Mouse (Mus musculus) heart, embryonic 14.5 days (tissue): ENCODE results near the gene Izumo2. TPM values are rescaled to one million over a fixed set of nuclear protein-coding genes. Genes with fewer than 3 reads are reported as not detected.

Experiments used
- ATAC-seq: fragments of 200-750 bp; cut with Nextera tagmentation; 2 replicates; pipeline ENCODE4 v1.8.0; 2017; ENCODE audit warnings: low read depth, moderate TSS enrichment; ENCODE audit not compliant: insufficient number of reproducible peaks, insufficient read depth, low FRiP score
- H3K27ac ChIP-seq, 2 experiments: fragments of 200-500 bp in 1 of 2; fragments of 300-500 bp in 1 of 2; sonication (generic) in 1 of 2; replicated peaks in 1 of 2; 2 replicates each; pipeline ENCODE4 v1.5.1; 2012 to 2014; ENCODE audit warnings: low read depth in 2 of 2, low read length in 2 of 2, control low read depth in 1 of 2, mild to moderate bottlenecking in 1 of 2, mixed read lengths in 1 of 2; ENCODE audit not compliant: control insufficient read depth in 1 of 2, insufficient read depth in 1 of 2
- H3K27me3 ChIP-seq: fragments of 300-500 bp; sonication (generic); 2 replicates; pipeline ENCODE4 v1.6.1; 2014; ENCODE audit warnings: mild to moderate bottlenecking, low read length, control low read depth; ENCODE audit not compliant: control insufficient read depth, insufficient read depth
- H3K36me3 ChIP-seq: fragments of 300-500 bp; sonication (generic); 2 replicates; pipeline ENCODE4 v1.6.1; 2014; ENCODE audit warnings: mild to moderate bottlenecking, control low read depth, low read length, mixed read lengths; ENCODE audit not compliant: control insufficient read depth, insufficient read depth
- H3K4me1 ChIP-seq, 2 experiments: fragments of 200-500 bp in 1 of 2; fragments of 300-500 bp in 1 of 2; sonication (generic) in 1 of 2; 2 replicates each; pipeline ENCODE4 v1.6.1; 2012 to 2014; ENCODE audit warnings: low read length in 2 of 2, control low read depth in 1 of 2, mixed read lengths in 1 of 2; ENCODE audit not compliant: control insufficient read depth in 2 of 2, insufficient read depth in 2 of 2
- H3K4me2 ChIP-seq: fragments of 300-500 bp; sonication (generic); 2 replicates; pipeline ENCODE4 v1.6.1; 2014; ENCODE audit warnings: mild to moderate bottlenecking, low read length
- H3K4me3 ChIP-seq, 2 experiments: fragments of 200-500 bp in 1 of 2; fragments of 300-500 bp in 1 of 2; sonication (generic) in 1 of 2; 2 replicates each; pipeline ENCODE4 v1.5.1; 2012 to 2014; ENCODE audit warnings: low read length in 2 of 2, mild to moderate bottlenecking in 2 of 2, control low read depth in 1 of 2, low read depth in 1 of 2, moderate library complexity in 1 of 2; ENCODE audit not compliant: control insufficient read depth in 1 of 2, insufficient read depth in 1 of 2
- H3K9ac ChIP-seq: fragments of 300-500 bp; sonication (generic); 2 replicates; pipeline ENCODE4 v1.6.1; 2014; ENCODE audit warnings: mild to moderate bottlenecking, low read length
- H3K9me3 ChIP-seq: fragments of 300-500 bp; sonication (generic); 2 replicates; pipeline ENCODE4 v1.6.1; 2016; ENCODE audit warnings: low read length, control low read depth; ENCODE audit not compliant: control insufficient read depth
- WGBS: fragments of 180-500 bp; shearing (Covaris S2); extraction: QIAGEN DNeasy Blood & Tissue Kit; methylation state at CpG from one replicate; pipeline ENCODE4 v1.1.7; 2014; 5-methylcytosine and 5-hydroxymethylcytosine counted together
- polyA plus RNA-seq: library from polyadenylated mRNA; unstranded; fragments of >200 nt; fragmentation: Nextera tagmentation; extraction: Ambion mirVana; gene quantifications from 2 replicates; pipeline ENCODE4 v1.2.1, GENCODE M21; 2014

Izumo2 gene
- polyA plus RNA-seq, 1 experiment from 2014 or later = not detected

GRCm38 (mm10) chr7:44667996-44668738 lies 40.4 kb upstream of the Izumo2 start:
- WGBS = 53% methylated on average over 13 of the region's 13 CpGs
- no peak overlapping the region for H3K4me3 ChIP-seq
- H3K9ac ChIP-seq = no peak overlapping the region
- H3K4me2 ChIP-seq = no peak overlapping the region
- no peak for ATAC-seq
- H3K9me3 ChIP-seq = peaks cover 3% of the 10 kb centered on the region; the same call in 1 of the 2 replicates
- H3K36me3 ChIP-seq = no peaks in the 10 kb centered on the region
- H3K27me3 ChIP-seq = peaks cover 27% of the 10 kb centered on the region
- H3K4me1 ChIP-seq = peaks cover 0 to 5% of the 10 kb centered on the region in 2 experiments; a peak in 2 of 4 replicates
- no peak overlapping the region for H3K27ac ChIP-seq

GRCm38 (mm10) chr7:44669103-44669502 lies 39.4 kb upstream of the Izumo2 start:
- Histone ChIP-seq H3K9ac (no peak overlapping the region), H3K4me1 (peaks cover 0 to 5% of the 10 kb centered on the region in 2 experiments; a peak in 2 of 4 replicates), H3K4me3 (no peak overlapping the region), H3K27ac (no peak overlapping the region), H3K36me3 (no peaks in the 10 kb centered on the region), H3K4me2 (no peak overlapping the region), H3K9me3 (peaks cover 3% of the 10 kb centered on the region; the same call in 1 of the 2 replicates), H3K27me3 (peaks cover 27% of the 10 kb centered on the region)
- ATAC-seq = no peak
- WGBS = 18% methylated on average over 21 of the region's 21 CpGs

GRCm38 (mm10) chr7:44670803-44671202 lies 37.7 kb upstream of the Izumo2 start, which contains the start of gene Myh14:
TSS of gene Myh14 (minus strand) at chr7:44670843.
- peaks cover 0 to 5% of the 10 kb centered on the region in 2 experiments; a peak in 2 of 4 replicates for H3K4me1 ChIP-seq
- peaks cover 27% of the 10 kb centered on the region for H3K27me3 ChIP-seq
- peaks cover 7% of the 10 kb centered on the region; the same call in 1 of the 2 replicates for H3K9me3 ChIP-seq
- H3K27ac ChIP-seq = no peak within 1 kb of the TSS
- peak; percentile 84 for ATAC-seq
- no peaks in the 10 kb centered on the region for H3K36me3 ChIP-seq
- H3K9ac ChIP-seq = peak within 1 kb of the TSS; percentile 48; the same call in 1 of the 2 replicates
- WGBS = 1% methylated on average over 23 of the region's 23 CpGs
- peak within 1 kb of the TSS; percentile 12 to 28; a peak in 3 of 4 replicates for H3K4me3 ChIP-seq
- H3K4me2 ChIP-seq = peak within 1 kb of the TSS; percentile 70

GRCm38 (mm10) chr7:44672193-44672592 lies 36.3 kb upstream of the Izumo2 start:
- H3K9ac ChIP-seq = no peak overlapping the region
- no peak overlapping the region for H3K27ac ChIP-seq
- peaks cover 27% of the 10 kb centered on the region for H3K27me3 ChIP-seq
- H3K4me2 ChIP-seq = no peak overlapping the region
- H3K9me3 ChIP-seq = 0 out of 2 replicates have a peak, but pooled peaks cover 3% of the 10 kb centered on the region
- H3K4me3 ChIP-seq = no peak overlapping the region
- 67% methylated on average over 5 of the region's 5 CpGs for WGBS
- ATAC-seq = no peak
- H3K36me3 ChIP-seq = no peaks in the 10 kb centered on the region
- peaks cover 0 to 5% of the 10 kb centered on the region in 2 experiments; a peak in 2 of 4 replicates for H3K4me1 ChIP-seq

GRCm38 (mm10) chr7:44674511-44674910 lies 34.0 kb upstream of the Izumo2 start:
- Histone ChIP-seq H3K4me1 (peaks cover 0 to 5% of the 10 kb centered on the region in 2 experiments; a peak in 2 of 4 replicates), H3K9ac (no peak overlapping the region), H3K36me3 (no peaks in the 10 kb centered on the region), H3K9me3 (0 out of 2 replicates have a peak, but pooled peaks cover 3% of the 10 kb centered on the region), H3K27me3 (peaks cover 15% of the 10 kb centered on the region), H3K4me2 (no peak overlapping the region), H3K27ac (no peak overlapping the region), H3K4me3 (no peak overlapping the region)
- 66% methylated on average over 4 of the region's 4 CpGs for WGBS
- no peak for ATAC-seq

GRCm38 (mm10) chr7:44675171-44675570 lies 33.4 kb upstream of the Izumo2 start:
- no peak overlapping the region for H3K4me3 ChIP-seq
- ATAC-seq = no peak
- H3K36me3 ChIP-seq = no peaks in the 10 kb centered on the region
- H3K4me2 ChIP-seq = no peak overlapping the region
- WGBS = 77% methylated on average over 6 of the region's 6 CpGs
- H3K9ac ChIP-seq = no peak overlapping the region
- H3K27me3 ChIP-seq = peaks cover 8% of the 10 kb centered on the region
- H3K4me1 ChIP-seq = peaks cover 0 to 5% of the 10 kb centered on the region in 2 experiments; a peak in 2 of 4 replicates
- no peak overlapping the region for H3K27ac ChIP-seq
- H3K9me3 ChIP-seq = 0 out of 2 replicates have a peak, but pooled peaks cover 3% of the 10 kb centered on the region

GRCm38 (mm10) chr7:44676126-44676525 lies 32.4 kb upstream of the Izumo2 start:
- WGBS = 51% methylated on average over 4 of the region's 4 CpGs
- H3K36me3 ChIP-seq = no peaks in the 10 kb centered on the region
- H3K4me2 ChIP-seq = no peak overlapping the region
- no peak overlapping the region for H3K27ac ChIP-seq
- ATAC-seq = no peak
- H3K27me3 ChIP-seq = no peaks in the 10 kb centered on the region; the same call in 1 of the 2 replicates
- peaks cover 0 to 4% of the 10 kb centered on the region in 2 experiments; a peak in 1 of 4 replicates for H3K4me1 ChIP-seq
- H3K4me3 ChIP-seq = no peak overlapping the region
- no peak overlapping the region for H3K9ac ChIP-seq
- H3K9me3 ChIP-seq = 0 out of 2 replicates have a peak, but pooled peaks cover 3% of the 10 kb centered on the region
